Mouse (Mus musculus) monocyte, adult 2 months (primary cell): ENCODE data around the gene Egfem1.

ENCODE experiments used
- DNase-seq, 2 experiments: peaks; one replicate each; pipeline ENCODE4 v3.0.0; 2022; ENCODE audit warnings: low spot score in 2 of 2, low read depth in 1 of 2

The Egfem1 gene

DNA sequence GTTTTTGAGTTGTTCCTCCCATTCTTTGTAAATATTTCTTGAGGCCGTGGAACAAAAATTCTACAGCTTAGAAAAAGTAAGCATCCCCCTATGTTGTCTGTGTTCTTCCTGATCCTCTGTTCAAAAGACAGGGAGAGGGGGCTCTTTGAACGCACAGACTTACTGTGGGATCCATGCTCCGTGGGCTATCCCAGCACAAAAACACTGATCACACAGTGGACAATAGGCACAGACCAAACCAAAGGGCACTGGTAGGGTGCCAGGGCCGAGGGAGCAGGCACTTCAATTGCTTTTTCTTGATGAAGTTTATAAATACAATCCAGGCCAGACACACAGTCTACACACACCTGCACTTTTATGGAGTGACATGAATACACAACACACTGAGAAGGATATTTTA lies 211.4 kb downstream of the Egfem1 start:
- DNase-seq = no peak

DNA sequence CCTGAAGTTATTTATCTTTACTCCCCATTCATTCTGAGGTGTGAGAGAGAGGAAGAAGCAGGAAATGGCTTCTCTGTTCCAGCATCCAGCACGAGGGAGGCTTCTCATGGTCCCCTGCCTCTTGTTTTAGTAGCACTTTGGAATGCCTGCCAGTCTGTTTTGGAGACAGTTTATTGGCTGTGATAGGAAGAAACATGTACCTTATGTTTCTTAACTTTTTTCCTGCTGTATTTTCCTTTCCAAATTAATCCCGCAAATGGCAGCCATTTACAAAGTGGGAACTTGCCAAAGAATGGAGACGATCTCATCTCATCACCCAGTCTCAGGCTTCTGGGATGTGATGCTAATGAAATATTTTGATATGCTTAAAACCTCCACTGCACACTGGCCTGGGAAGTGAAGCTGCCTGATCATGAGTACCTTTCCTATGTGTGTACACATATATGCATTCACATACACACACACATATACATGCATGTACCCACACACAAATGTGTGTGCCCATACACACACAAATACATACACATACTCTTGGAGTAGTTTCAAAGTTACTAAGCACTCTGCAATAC lies 260.5 kb downstream of the Egfem1 start:
- no peak for DNase-seq

DNA sequence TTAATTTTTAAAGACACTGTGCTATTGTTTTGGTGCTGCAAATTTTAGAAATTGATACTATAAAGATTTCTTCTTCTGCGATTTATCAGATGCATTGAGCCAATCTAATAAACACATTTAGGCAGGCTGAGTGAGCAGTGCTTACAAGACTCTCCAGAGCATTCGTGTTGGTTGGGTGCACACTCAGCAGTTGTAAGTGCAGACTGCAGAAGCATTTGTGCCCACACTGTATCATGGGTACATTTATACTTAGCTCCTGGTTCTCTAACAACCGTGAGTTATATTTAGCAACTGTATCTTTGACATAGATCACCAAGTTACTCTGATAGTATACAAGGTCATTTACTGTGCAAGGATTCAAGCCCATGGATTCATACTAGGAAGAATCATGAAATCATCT lies 264.0 kb downstream of the Egfem1 start:
- DNase-seq = no peak

DNA sequence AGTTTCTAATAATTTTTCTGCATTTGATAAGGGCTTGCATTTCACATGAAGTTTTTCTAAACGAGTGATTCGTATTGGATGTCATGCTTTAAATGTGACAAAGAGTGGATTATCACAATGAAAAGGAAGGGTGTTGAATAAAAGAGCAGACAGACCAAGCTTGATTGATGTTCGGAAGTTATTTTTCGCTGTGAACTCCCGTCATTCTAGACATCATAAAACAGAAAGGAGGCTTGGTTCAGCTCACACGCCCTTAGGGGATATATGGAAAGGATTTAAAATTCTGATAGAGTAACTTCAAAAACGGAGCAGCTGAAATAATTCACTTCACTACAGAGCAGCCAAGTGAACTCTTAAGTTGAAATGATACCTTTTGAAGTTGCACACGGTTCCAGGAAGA lies 285.1 kb downstream of the Egfem1 start:
- no peak for DNase-seq

DNA sequence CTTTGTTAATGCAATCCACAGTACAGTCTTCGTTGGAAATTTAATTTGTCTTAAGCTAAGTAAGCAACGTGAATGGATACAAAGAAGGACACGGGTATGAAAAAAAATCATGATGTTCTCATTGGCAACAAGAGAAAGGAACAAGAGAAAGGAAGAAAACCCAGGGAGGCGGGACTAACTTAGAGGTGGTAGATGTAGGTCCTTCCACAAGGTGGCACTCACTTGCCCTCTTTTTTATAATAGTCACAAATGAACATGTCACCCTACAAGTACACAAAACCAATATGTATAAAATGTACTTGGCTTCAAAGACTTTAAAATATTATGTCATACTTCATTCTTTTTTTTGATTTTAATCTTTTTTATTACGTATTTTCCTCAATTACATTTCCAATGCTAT lies 288.7 kb downstream of the Egfem1 start:
- no peak for DNase-seq

DNA sequence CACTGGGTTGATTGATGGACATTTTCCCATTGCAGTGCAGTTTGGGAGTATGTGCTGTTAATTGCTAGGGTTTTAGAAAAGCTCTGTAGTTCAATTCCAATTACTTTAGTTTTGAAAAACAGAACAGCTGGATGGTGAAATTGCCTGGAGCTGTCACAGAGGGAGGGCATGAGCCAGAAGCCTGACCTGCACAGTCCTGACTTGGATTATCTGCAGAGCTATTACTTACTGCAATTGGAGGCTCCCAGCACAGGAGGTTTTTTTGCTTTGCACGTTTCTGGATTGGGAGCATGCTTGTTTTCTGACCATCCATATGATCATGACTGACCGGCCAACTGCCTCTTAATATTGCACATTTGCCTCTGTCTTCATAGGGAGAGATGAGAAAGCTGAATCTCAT lies 299.4 kb downstream of the Egfem1 start:
- DNase-seq = no peak

DNA sequence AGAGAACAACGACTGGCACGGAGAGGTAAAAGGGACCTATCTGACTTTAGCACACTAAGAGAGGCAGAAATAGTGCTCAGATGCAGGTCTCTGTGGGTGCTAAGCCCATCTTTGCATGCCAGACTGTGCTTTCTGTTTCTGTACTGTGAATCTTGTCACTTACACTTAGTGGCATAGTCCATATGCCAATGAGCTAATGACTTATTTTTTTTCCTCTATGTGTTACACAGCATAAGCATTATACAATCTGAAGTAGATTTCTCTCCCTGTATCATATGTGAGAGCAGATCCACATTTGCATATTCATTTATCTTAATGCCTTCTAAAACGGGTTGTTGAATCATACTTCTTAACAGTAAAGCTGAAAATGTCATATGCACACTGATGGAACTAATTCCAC lies 317.2 kb downstream of the Egfem1 start:
- no peak for DNase-seq

DNA sequence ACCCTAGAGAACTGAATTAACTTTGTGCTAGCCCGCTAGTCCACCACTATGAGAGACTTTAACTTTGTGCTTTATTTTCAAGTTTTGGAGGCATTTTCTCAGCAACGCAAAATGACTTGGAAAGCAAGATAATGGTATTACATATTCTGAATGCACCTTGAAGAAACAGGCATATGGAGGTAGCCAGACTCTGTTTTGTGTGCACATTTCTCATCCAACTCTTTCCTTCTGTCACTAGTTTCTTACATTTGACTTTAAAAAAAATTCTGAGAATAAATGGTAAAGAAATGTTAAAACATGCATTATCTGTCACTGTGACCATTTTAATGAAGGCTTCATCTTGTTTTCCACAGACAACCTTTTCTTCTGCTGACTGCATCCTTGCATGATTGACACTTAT lies 339.8 kb downstream of the Egfem1 start:
- no peak for DNase-seq

DNA sequence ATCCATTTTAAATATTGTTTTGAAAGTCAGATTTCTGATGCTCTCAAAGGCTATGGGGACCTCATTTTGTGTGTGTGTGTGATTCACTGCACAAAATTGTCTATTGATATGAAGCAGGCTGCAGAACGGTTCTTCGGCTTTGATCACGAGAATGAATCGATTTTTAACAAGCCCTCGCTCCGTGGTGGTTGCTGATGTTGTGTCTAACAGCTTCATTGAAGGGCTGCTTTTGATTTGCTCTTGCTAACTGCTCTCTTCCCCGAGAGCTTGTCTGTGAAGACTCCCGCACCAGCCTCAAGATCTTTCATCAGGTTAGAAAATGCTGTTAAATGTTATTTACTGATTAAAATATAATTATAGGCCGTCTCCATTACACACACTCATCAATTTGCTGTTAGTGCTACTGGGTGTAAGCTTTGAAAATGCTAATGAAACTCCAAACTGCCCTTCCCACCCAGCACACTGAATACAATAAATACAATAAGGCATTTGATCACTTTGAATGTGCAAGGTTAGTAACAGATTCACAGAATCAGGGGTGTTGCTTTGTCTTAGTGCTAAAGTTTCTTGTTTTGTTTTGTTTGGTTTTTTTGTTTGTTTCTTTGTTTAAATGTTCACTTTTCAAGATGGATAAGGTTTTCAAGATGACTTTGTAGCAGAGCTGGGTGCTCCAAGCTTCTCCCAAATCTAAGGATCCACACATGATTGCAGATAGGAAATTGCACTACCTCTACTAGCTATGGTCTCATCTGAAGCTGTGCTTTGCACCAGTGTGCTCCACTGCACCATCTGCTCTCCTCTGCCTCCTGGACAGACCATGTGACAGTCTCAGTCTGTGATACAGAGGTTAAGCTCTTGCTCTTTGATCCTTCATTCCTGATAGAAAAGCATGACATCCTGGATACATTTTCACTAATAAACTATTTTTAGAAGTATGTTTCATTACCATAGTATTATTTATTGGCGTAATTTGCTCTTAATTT lies 350.6 kb downstream of the Egfem1 start:
- DNase-seq = no peak

DNA sequence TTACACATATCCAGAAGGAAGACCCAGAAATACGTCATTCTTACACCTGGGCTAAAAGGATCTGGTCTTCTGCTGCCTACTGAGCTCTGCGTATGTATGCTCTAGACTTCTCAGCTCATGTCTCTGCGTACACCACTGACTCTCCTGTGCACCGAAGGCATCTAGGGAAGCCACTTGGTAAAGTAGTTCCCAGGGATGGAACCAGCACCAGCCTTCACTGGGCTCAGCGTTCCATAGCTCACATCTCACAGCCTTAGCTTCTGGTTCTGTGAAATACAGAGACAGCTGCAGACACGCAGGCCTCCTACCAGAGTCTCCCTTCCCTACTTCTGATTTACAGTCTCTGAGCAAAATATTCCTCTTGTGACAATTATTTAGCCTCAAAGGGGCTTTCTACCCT lies 361.2 kb downstream of the Egfem1 start:
- no peak for DNase-seq

DNA sequence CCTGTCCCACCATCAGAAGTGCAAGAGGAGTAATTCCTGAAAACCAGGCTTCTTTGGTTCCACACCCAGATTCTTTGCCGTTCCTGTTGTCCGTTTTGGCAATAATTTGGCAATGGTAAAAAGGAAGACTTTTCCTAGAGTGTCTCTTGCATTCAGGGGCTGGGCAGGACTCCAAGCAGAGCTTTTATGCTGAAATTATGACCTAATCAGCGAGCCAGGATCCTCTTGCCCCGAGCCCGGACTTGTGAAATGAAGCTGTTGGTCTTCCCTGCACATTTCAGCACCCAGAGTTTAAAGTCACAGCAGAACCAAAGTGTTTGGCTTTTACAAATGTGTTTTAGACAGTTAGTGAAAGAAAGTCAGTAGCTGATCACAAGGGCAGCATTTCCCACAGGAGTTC lies 362.8 kb downstream of the Egfem1 start:
- no peak for DNase-seq

DNA sequence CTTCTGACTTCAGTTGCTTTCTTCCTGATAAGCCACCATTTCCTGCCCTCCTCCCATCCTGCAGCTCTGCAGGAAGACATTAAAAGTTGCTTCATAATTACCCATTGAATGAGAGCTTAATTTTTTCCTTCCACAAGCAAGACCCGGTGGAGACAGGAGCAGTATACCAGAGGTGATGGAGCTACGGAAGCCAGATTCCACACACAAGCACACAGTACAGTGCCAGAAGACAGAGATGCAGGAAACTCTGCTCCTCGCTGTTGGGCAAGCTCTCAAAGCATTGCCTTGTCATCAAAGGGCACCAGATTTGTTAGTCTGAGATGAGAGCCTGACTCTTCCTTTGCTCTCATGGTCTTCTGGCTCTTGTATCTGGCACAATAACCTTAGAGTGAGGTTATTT lies 364.3 kb downstream of the Egfem1 start:
- DNase-seq = no peak

DNA sequence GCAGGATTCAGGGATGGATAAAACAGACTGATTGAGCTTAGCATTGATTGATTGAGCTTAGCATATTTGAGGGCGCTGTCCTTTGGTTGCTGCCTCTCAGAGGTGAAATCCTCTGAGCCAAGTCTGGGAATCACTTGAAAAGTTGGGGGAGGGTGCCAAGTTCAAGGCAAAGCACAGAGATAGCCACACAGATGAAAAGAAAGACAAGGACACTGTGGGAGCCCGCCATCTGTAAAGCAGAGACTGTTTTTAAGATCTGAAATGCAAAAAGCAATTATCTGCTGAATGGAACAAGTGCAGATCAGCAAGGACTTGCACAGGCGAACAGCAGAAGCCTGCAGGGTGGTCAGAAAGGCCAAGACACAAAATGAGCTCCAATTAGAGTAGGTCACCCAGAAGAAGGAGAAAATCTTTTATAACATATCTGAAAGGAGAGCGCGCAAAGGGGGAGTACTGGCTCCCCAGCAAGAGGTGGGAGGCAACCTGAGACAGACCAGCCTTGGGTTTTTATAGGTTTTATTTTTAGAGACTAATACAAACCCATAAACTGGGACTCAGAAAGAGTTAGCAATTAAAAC lies 367.1 kb downstream of the Egfem1 start:
- no peak for DNase-seq

DNA sequence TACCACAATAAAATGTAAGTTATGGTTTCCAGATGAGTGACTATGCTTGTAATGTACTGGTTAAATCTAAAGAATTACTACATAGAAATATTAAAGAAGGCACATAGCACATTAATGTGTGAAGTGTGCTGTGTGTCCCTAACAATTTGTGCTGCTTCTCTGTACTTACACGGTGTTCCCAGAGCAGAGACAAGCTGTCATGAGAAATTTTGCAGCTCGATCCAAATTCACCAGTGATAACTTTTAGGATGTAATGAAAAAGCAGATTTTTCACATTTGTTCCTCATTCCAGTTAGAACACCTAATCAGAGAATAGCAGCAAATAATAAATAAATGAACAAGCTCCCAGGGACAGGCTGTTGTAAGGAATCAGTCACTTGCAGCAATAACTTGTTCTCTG lies 416.4 kb downstream of the Egfem1 start:
- no peak for DNase-seq

DNA sequence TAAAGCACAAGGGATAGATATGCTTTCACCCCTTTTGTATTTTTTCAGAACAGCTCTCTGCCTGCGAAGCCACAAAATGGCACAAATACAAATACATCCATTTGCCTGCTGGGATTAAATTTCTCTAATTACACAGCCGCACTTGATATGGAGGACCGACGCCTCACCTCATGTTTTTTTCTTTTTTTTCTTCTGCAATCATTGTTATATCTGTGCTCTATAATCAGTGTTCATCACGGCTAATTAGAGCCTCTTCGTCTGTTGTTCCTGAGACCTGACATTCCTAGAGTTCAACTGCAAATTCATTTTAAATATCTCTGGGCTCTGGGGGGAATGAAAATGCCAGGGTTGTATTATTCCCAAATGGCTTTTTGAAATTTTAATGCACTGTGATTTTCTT lies 417.4 kb downstream of the Egfem1 start:
- DNase-seq = no peak

DNA sequence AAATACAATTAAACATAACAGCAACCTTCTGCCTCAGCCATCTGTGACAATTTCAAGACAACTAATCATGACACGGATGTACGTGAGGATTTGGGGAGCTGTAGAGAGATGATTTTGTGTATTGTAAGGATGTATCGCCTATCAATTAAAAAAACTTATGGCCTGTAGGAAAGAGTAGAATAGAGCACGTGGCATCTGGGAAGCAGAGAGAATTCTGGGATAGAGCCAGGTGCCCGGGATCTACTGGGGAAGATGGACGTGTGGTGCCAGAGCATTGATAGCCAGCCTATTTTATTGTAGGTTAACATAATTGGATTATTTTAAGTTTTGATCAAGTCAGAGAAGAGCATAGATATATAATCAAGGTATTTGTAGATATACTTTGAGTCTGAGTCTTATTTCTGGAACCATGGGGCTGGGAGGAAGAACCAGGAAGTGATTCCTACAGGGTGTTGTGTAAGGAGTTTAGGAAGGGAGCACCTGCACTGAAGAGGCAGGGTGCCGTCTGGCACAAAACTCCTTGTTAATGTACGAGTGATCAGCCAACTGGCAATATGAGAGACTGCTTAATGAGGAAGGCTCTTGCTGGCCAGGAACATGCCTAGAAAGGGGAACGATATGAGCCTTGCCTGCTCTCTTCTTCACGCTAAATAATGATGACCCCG lies 443.6 kb downstream of the Egfem1 start:
- no peak for DNase-seq

DNA sequence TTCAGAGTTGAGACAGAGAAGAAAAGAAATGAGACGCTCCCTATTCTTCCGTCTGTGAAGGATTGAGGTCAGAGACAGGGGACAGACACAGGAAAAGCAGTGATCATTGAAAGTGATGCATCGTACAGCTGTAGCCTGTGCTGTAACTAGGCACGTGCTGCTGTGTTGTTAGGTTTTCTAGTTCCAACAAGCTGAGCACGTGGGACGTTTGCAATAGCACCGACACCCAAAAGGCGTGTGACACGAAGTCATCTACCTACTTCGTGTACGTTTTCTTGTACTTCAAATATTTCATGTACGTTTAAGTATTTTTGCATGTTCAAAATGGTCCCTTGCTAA lies 444.1 kb downstream of the Egfem1 start:
- DNase-seq = no peak

DNA sequence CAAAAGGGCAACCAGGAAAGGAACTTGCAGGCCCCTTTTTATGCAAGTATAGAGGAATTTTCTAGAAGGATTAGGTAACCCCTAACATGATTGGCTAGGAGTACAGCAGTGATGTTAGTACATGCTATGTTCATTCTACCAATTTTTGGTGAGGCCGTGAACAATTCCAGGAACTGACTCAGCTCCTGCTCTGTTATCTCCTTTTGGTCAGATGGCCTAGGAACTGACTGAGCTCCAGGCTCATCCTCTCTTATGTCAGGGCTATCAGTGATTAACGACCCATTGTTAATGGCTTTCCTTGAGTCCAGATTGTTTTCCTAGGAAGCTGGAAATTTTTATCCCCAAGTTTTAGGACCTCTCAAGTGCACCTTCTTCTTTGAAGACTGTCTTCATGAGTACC lies 457.4 kb downstream of the Egfem1 start:
- no peak for DNase-seq

DNA sequence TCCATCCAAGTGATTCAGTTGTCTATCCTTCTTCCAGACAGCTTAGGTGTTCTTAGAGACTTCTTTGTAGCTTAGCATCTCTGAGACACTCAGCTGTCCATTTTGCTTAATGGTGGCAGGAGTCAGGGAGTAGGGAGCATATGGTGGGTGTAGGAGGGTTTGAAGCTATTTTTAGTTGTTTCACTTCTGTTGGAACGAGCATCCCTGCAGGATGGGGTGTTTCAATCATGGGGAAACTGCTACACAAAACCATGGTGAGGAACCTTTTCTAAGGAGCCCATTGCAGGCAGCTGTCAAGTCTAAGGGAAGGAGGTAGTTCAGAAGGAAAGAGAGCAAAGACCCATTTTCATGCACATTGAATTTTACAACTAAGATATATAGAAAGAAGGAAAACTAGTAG lies 458.1 kb downstream of the Egfem1 start:
- DNase-seq = no peak

DNA sequence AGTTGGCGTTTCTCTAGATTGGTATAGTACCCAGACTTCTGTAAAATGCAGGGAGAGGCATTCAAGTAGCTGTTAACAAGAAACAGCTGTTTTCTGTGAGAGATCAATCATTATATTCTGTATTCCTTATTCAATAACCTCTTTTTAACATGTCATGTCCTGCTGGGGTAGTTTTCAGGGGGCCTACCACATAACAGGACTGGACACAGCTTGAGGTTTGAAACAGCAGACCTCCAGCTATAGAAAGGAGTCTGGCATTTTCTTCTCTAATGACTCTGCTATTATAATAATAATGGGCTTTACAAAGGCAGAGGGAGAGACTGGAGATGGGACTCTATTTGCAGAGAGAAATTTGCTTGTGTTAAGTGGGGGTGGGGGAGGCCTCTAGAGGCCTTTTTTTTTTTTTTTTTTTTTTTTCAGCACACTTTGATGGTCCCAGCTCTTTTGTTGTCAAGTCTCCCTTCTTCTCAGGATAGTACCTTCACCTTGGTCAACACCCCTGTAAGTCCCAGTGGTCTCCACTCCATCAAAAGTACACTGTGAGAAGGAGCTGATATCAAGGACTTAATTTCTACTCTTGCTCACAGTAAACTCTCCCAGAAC lies 459.8 kb downstream of the Egfem1 start:
- no peak for DNase-seq

DNA sequence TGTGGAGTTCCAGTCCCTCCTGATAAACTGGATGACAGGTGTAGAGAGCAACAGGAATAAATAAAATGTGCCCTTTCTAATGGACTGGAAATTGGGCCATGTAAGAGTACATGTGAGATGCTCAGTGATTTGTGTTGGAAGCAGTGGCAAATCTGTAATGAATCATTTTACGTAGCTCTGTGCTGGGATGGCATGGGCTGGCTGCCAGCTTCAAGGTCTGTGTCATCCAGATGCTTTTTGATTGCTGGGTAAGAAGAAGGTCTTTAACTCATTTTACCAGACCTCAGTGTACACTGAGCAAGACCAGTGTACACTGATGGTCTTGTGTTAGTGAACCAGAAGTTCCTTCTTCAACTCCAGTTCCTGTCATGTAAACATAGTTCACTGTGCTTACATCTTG lies 462.2 kb downstream of the Egfem1 start:
- DNase-seq = no peak

DNA sequence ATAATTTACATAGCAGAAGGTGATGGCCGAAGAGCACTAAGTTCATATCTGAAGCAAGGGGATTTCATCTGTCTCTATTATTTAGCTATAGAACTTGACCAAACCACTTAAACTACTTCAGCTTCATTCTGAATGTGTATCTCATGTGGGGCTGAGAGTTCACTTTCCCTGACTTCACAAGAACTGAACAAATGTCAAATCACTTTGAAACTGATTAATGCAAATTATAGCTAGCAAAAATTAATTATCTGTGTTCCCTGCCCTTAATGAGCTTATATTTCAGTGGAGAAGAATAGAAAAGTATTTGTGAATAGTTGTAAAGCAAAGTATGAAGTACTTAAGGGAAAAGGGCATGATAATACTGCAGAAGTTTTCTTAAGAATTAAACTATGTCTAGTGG lies 481.3 kb downstream of the Egfem1 start:
- DNase-seq = no peak
